Mouse (Mus musculus): ENCODE data around the gene Acap2.

- TF ChIP-seq POLR2A (IDR thresholded peaks at IDR 0.05; ENCODE audit: borderline replicate concordance, extremely low read depth, insufficient read depth, insufficient read length, poor library complexity, severe bottlenecking): no peak
- TF ChIP-seq CTCF (IDR thresholded peaks at IDR 0.05; ENCODE audit: borderline replicate concordance, extremely low read depth, insufficient read depth, insufficient read length): no peak
Measured at GRCm38 (mm10) chr16:31071731-31072130, 129.3 kb downstream of the Acap2 start.

All from brain, embryonic 14.5 days (tissue).